Mouse (Mus musculus) midbrain, embryonic 16.5 days (tissue): ENCODE measurements around the gene Bcar3. TPM values are rescaled to one million over a fixed set of nuclear protein-coding genes. Genes with fewer than 3 reads are reported as not detected.

Experiments
- ATAC-seq: fragments of 200-750 bp; cut with Nextera tagmentation; 2 replicates; pipeline ENCODE4 v1.8.0; 2017; ENCODE audit warnings: moderate TSS enrichment
- H3K27ac ChIP-seq: fragments of 300-500 bp; sonication (generic); 2 replicates; pipeline ENCODE4 v1.5.1; 2014; ENCODE audit warnings: mild to moderate bottlenecking, low read length, mixed read lengths
- H3K27me3 ChIP-seq: fragments of 300-500 bp; sonication (generic); 2 replicates; pipeline ENCODE4 v1.6.1; 2014; ENCODE audit warnings: low read depth, low read length, mixed read lengths; ENCODE audit not compliant: control insufficient read depth, insufficient read depth
- H3K36me3 ChIP-seq: fragments of 300-500 bp; sonication (generic); 2 replicates; pipeline ENCODE4 v1.6.1; 2014; ENCODE audit warnings: mild to moderate bottlenecking, low read length, moderate library complexity, mixed read lengths; ENCODE audit not compliant: control insufficient read depth, insufficient read depth
- H3K4me1 ChIP-seq: fragments of 300-500 bp; sonication (generic); 2 replicates; pipeline ENCODE4 v1.6.1; 2014; ENCODE audit warnings: mild to moderate bottlenecking, low read length, mixed read lengths; ENCODE audit not compliant: control insufficient read depth, insufficient read depth
- H3K4me2 ChIP-seq: fragments of 300-500 bp; sonication (generic); 2 replicates; pipeline ENCODE4 v1.6.1; 2014; ENCODE audit warnings: mild to moderate bottlenecking, low read length, mixed read lengths
- H3K4me3 ChIP-seq: fragments of 300-500 bp; sonication (generic); 2 replicates; pipeline ENCODE4 v1.5.1; 2014; ENCODE audit warnings: low read depth, mild to moderate bottlenecking, low read length, moderate library complexity, mixed read lengths
- H3K9ac ChIP-seq: fragments of 300-500 bp; sonication (generic); 2 replicates; pipeline ENCODE4 v1.6.1; 2014; ENCODE audit warnings: low read depth, low read length, mixed read lengths
- H3K9me3 ChIP-seq: fragments of 300-500 bp; sonication (generic); replicated peaks from 2 replicates; pipeline ENCODE4 v1.6.1; 2014; ENCODE audit warnings: mild to moderate bottlenecking, low read length, mixed read lengths; ENCODE audit not compliant: control insufficient read depth, poor library complexity, severe bottlenecking
- WGBS: fragments of 180-500 bp; shearing (Covaris S2); extraction: QIAGEN DNeasy Blood & Tissue Kit; methylation state at CpG from one replicate; pipeline ENCODE4 v1.1.7; 2014; 5-methylcytosine and 5-hydroxymethylcytosine counted together
- polyA plus RNA-seq: library from polyadenylated mRNA; unstranded; fragments of >200 nt; fragmentation: Nextera tagmentation; extraction: Ambion mirVana; gene quantifications from 2 replicates; pipeline ENCODE4 v1.2.1, GENCODE M21; 2015

The Bcar3 gene
- polyA plus RNA-seq, 1 experiment from 2014 or later = 7.6 TPM

DNA sequence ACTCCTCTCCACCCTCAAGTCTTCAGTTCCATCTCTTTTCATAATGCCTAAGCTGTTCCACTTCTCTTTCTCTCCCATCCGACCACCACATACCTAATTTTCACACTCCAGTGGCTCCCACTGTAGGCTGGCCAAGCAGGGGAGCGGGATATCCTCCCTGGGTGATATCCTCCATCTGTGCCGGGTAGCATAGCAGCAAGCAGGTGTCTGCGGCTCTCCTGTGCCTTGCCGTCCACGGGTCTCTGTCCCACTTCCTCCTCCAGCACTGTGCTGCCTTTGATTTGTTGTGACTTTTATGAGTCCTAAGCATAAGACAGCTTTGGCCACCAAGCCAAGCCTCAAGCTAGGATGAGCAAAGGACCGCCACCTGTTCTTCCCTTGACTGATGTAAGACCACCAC is 103.5 kb downstream of the Bcar3 start:
- H3K9ac ChIP-seq = no peak overlapping the region
- H3K4me2 ChIP-seq = no peak overlapping the region
- WGBS = 81% methylated on average over 7 of the region's 7 CpGs
- no peaks in the 10 kb centered on the region for H3K36me3 ChIP-seq
- H3K4me1 ChIP-seq = peaks cover 2% of the 10 kb centered on the region; the same call in 1 of the 2 replicates
- H3K27ac ChIP-seq = no peak overlapping the region
- no peaks in the 10 kb centered on the region for H3K9me3 ChIP-seq
- no peaks in the 10 kb centered on the region for H3K27me3 ChIP-seq
- no peak overlapping the region for H3K4me3 ChIP-seq
- ATAC-seq = no peak

DNA sequence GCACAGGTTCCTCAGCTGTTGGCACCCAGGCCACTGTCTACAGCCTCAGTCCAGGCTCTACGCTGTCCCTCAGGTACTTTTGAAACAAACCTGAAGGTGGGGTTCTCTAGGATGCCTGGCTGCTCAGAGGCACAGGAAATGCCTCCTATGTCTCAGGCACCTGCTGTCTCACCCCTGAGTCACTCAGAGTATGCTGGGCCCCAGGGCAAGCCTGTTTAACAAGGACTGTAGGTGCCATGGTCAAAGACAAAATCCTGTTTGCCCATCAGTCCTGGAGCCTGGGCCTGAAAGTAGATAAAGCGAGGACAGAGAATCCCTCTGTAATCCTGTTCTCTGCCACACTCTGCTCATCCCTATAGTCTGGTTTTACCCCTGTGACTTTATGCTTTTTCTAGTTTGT is 107.1 kb downstream of the Bcar3 start:
- Histone ChIP-seq H3K9ac (no peak overlapping the region), H3K4me2 (no peak overlapping the region), H3K4me3 (no peak overlapping the region), H3K36me3 (no peaks in the 10 kb centered on the region), H3K4me1 (peaks cover 2% of the 10 kb centered on the region; the same call in 1 of the 2 replicates), H3K27ac (no peak overlapping the region), H3K9me3 (no peaks in the 10 kb centered on the region), H3K27me3 (no peaks in the 10 kb centered on the region)
- 100% methylated on average over 2 of the region's 2 CpGs for WGBS
- ATAC-seq = no peak

DNA sequence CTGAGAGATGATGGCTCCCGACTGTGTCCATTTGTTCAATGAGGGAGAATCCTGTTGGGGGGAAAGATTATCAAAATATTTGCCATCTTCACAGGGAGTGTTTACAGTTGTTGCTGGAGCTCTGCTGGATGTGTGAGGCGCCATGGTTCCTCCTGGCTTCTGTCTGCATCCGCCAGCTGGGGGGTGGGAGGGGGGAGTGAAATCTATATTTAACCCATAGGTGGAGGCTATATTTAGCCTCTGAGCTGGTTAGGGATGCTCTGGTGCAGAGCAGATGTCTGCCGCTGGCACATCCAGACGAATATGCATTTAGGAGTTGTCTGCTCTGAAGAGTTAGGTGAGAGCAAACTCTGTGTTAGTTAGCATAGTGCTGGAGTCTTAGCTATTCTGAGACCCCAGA is 108.2 kb downstream of the Bcar3 start:
- H3K27me3 ChIP-seq = no peaks in the 10 kb centered on the region
- ATAC-seq = no peak
- no peak overlapping the region for H3K9ac ChIP-seq
- WGBS = 68% methylated on average over 5 of the region's 5 CpGs
- H3K36me3 ChIP-seq = no peaks in the 10 kb centered on the region
- H3K9me3 ChIP-seq = no peaks in the 10 kb centered on the region
- peaks cover 2% of the 10 kb centered on the region; the same call in 1 of the 2 replicates for H3K4me1 ChIP-seq
- no peak overlapping the region for H3K27ac ChIP-seq
- no peak overlapping the region; the same call in 1 of the 2 replicates for H3K4me2 ChIP-seq
- no peak overlapping the region for H3K4me3 ChIP-seq

DNA sequence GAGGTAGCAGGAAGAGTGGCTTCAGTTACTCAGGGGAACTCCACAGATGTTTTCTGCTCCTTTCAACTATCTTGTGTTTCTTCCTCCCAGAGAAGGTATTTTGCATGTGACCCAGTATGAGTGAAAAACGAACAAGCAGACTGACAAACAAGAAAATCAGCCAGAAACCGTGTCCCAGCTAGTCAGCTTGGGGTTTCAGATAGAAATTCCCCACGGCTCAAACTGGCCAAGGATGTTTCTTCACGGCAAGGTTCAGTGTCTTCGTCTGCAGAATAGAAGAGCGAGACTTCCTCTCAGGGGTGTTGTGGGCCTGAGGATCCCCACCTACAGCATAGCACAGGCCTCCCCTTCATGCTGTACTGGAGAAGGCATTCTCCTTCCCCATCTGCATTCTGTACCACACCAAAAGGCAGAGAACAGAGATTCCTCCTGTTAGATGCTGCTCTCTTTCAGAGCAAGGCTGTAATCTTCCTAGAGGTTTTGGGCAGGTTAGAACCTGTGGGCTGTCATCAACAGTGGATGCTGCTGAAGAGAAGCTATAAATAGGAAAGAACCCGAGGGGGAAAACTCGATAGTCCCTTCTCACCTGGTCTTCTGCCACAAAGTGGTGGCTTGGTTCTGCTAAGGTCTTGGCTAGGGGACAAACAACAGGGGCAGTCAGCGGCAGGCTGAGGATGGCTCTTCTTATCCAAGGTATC is 110.1 kb downstream of the Bcar3 start:
- no peak overlapping the region for H3K4me2 ChIP-seq
- no peaks in the 10 kb centered on the region for H3K36me3 ChIP-seq
- H3K9ac ChIP-seq = no peak overlapping the region
- no peak for ATAC-seq
- no peaks in the 10 kb centered on the region for H3K9me3 ChIP-seq
- H3K4me3 ChIP-seq = no peak overlapping the region
- H3K4me1 ChIP-seq = peaks cover 2% of the 10 kb centered on the region; the same call in 1 of the 2 replicates
- H3K27ac ChIP-seq = no peak overlapping the region
- H3K27me3 ChIP-seq = no peaks in the 10 kb centered on the region
- WGBS = 87% methylated on average over 9 of the region's 9 CpGs

DNA sequence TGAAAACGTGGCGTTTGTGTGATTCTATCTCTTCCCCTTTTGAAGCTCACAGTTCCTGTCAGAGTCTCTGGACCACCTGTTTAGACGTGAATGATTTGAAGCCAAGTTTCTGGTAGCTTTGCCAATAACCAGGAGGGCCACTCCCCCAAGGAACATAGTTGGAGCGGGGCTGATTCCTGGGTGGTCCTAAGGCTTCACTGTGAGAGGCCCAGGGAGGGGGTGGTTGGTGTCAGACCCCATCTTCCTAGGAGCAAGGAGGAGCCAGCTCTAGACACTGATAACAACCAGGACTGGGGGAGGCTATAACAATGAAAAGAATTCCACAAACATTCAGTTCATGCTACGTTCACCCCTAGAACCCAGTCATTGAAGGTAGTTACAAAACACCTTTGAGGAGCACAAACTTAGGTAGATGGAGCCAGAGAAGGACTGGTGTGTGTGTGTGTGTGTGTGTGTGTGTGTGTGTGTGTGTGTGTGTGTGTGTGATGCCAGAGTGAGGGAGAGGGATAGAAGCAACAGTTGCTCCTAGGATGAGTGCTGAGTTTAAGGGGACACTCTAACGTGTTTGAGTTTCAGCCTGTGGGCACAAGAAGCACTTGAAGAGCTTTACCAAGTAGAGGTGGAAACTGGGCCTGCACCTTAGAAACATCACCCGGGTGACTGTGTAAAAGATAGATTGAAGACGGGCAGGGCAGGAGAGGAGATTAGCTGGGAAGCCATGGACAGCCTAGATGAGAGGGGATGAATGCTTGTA is 111.4 kb downstream of the Bcar3 start:
- H3K27me3 ChIP-seq = no peaks in the 10 kb centered on the region
- no peaks in the 10 kb centered on the region for H3K9me3 ChIP-seq
- H3K27ac ChIP-seq = no peak overlapping the region
- 77% methylated on average over 8 of the region's 8 CpGs for WGBS
- H3K4me1 ChIP-seq = peaks cover 2% of the 10 kb centered on the region; the same call in 1 of the 2 replicates
- no peaks in the 10 kb centered on the region for H3K36me3 ChIP-seq
- no peak overlapping the region for H3K9ac ChIP-seq
- no peak for ATAC-seq
- H3K4me2 ChIP-seq = no peak overlapping the region
- H3K4me3 ChIP-seq = no peak overlapping the region

DNA sequence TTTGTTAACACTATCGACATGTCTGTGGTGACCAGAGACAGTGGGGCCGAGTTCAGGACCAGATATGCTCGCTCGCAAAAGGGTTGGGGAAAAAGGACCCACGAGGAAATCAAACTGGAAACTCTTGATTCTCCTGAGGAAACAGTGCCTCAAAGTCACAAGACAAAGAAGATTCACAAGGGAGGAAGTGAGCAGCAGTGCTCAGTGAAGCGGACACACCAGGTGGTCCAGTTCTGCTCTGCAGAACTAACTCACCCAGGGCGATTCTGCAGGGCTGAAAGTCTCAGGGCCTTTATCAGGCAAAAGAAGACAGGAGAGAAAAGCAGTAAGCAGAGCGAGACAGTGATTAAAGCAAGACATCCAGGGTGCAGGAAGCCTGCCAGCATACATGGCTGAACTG is 112.5 kb downstream of the Bcar3 start:
- 57% methylated on average over 8 of the region's 8 CpGs for WGBS
- no peaks in the 10 kb centered on the region for H3K36me3 ChIP-seq
- no peak overlapping the region for H3K9ac ChIP-seq
- no peak for ATAC-seq
- no peaks in the 10 kb centered on the region for H3K9me3 ChIP-seq
- no peak overlapping the region for H3K27ac ChIP-seq
- no peaks in the 10 kb centered on the region for H3K27me3 ChIP-seq
- no peak overlapping the region for H3K4me3 ChIP-seq
- H3K4me1 ChIP-seq = peaks cover 2% of the 10 kb centered on the region; the same call in 1 of the 2 replicates
- H3K4me2 ChIP-seq = no peak overlapping the region

DNA sequence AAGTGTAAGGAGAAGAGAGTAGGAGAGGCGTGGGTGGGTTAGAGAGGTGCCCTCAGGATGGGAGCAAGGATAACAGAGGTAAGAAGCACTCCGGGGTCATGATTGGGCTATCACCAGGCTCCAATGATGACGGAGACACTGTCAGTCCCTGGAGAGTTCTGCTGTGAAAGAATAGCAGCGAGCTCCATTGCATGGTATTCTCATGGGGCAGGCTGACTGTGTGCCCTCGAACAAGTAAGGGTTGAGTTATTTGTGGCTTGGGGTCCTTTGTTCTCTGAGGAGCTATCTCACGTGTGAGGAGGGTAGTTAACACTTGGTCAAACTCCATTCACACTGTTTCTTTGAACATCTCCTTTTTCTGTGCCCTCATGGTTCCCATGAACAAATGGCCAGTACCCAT is 113.8 kb downstream of the Bcar3 start:
- no peak for ATAC-seq
- 95% methylated on average over 6 of the region's 6 CpGs for WGBS

DNA sequence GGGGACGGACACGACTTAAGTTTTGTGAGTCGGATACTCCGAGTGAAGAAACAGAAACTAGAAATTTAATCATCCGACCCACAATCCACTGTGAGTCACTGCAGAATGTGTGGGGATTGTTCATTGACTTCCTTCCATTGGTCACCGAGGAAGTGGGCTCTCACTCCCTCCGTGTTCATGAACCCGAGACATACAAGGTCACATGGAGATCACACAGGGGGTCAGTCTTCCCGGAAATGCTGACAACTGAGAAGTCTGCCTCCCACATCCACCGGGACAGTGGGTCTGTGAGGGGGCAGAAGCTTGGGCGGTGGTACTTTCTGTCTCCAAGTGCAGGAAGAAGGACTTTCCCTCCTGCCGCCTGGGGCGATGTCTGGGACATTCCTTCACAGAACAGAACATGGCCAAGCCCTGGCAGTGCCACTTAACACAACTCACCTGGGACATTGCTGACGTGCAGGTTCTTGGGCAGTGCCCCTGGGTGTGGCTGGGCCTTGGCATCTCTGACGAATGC is 114.9 kb downstream of the Bcar3 start:
- Histone ChIP-seq H3K27me3 (no peaks in the 10 kb centered on the region), H3K9me3 (no peaks in the 10 kb centered on the region), H3K4me2 (no peak overlapping the region), H3K4me3 (no peak overlapping the region), H3K36me3 (no peaks in the 10 kb centered on the region), H3K9ac (no peak overlapping the region), H3K27ac (no peak overlapping the region), H3K4me1 (peaks cover under 1% of the 10 kb centered on the region; the same call in 1 of the 2 replicates)
- ATAC-seq = no peak
- WGBS = 85% methylated on average over 15 of the region's 15 CpGs

More for the DNA sequence above, 113.8 kb downstream of the Bcar3 start:
- Histone ChIP-seq H3K4me1 (no peaks in the 10 kb centered on the region), H3K4me2 (no peak overlapping the region), H3K27me3 (no peaks in the 10 kb centered on the region), H3K4me3 (no peak overlapping the region), H3K36me3 (no peaks in the 10 kb centered on the region), H3K9ac (no peak overlapping the region), H3K9me3 (no peaks in the 10 kb centered on the region), H3K27ac (no peak overlapping the region)

DNA sequence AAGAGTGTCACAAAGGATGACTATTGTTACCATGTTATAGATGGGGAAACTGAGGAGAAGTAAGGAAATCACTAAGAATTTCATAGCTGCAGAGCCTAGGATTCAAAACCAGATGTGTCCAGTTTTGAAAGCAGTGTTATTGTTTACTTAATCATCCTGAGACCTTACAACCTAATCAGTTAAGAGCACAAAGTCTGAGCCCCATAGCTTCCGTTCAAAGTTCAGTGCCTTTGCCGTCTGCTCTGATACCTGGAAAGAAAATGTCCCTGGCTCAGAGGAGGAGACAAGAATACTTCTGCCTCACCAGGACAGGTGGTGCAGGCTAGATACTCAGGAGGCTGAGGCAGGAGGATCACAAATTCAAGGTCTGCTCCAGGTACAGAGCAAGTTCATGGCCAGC is 117.7 kb downstream of the Bcar3 start:
- no peak for ATAC-seq
- no peak overlapping the region for H3K9ac ChIP-seq
- WGBS = 87% methylated on average over 2 of the region's 2 CpGs

More for the DNA sequence above, 117.7 kb downstream of the Bcar3 start:
- Histone ChIP-seq H3K36me3 (no peaks in the 10 kb centered on the region), H3K4me1 (peaks cover 2% of the 10 kb centered on the region; the same call in 1 of the 2 replicates), H3K9me3 (no peaks in the 10 kb centered on the region), H3K4me3 (no peak overlapping the region), H3K27me3 (no peaks in the 10 kb centered on the region), H3K27ac (no peak overlapping the region), H3K4me2 (no peak overlapping the region)
